Mouse (Mus musculus) brain, embryonic 14.5 days (tissue): ENCODE measurements at regions not wholly inside any gene's neighbourhood (a gene's known extent, or its start where the extent isn't known, plus 50 kb on each side); places are given as distances from the start of the nearest gene placed in this dataset.

Experiments used
- DNase-seq: peaks from one replicate; pipeline ENCODE4 v3.0.0-alpha.2; 2011; ENCODE audit warnings: low read depth
- CTCF ChIP-seq: fragments of 200-500 bp; IDR thresholded peaks from 2 replicates; pipeline ENCODE4 v1.5.1; 2012; ENCODE audit warnings: inconsistent platforms, mild to moderate bottlenecking, moderate library complexity, borderline replicate concordance; ENCODE audit not compliant: insufficient read depth, insufficient read length; ENCODE audit errors: extremely low read depth
- POLR2A ChIP-seq: fragments of 200-500 bp; IDR thresholded peaks from 2 replicates; pipeline ENCODE4 v1.6.1; 2012; ENCODE audit warnings: mild to moderate bottlenecking, inconsistent platforms, borderline replicate concordance; ENCODE audit not compliant: poor library complexity, insufficient read depth, insufficient read length, severe bottlenecking; ENCODE audit errors: extremely low read depth

DNA sequence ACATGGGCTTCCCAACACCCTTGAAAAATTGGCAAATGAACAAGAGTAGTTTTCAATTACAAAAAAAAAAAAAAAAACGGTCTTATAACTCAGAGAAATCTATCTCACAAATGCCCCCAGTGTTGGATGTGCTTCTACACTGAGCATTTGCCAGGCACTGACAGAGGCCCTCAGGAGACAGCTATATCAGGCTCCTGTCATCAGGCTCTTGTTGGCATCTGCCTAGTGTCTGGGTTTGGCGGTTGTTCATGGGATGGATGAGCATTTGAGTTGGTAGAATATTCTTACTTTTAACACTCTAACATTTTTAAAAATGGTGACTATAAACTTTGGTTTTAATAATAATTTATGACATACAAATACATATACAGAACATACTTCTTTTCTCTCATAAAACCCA, 1555.4 kb upstream of the Map3k7 start:
- TF ChIP-seq CTCF (no peak), POLR2A (no peak)
- DNase-seq = no peak

DNA sequence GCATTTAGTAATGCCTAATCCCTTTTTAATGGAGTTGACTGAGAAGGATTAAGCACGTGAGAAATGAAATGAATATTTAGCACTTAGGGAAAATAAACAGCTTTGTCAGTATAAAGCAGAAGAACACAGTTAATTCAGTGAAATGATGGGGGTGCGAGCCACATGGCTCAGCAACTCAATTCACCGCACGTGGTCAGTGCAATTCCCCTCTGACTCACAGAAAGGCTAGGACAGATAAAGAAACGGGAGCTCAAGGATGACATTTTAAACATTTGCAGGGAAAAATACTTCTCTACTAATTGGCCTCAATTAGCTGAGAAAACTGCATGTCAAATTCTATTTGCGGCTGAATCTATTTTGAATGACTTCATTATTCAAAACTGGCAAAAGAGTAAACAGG, 1516.3 kb upstream of the Map3k7 start:
- no peak for TF ChIP-seq CTCF
- TF ChIP-seq POLR2A = no peak
- DNase-seq = peak; percentile 67

DNA sequence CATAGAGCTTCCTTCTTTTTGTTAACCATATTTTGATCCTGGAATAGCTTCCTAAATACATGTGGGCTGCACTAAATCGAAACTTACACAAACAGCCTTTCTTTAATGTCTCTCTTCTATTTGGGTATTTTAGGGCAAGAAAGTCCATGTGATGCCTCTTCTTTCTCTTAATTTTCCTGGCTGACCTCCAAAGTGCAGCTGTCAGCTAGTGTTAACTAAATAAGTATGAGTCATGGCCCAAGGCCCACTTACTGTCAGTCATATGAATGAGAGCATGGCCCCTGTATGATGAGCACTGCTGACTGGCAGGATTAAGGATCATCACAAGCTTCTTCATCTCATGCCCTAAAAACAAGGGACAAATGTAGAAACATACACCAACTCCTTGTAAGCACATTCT, 1513.5 kb upstream of the Map3k7 start:
- no peak for TF ChIP-seq POLR2A
- peak; percentile 66 for DNase-seq

DNA sequence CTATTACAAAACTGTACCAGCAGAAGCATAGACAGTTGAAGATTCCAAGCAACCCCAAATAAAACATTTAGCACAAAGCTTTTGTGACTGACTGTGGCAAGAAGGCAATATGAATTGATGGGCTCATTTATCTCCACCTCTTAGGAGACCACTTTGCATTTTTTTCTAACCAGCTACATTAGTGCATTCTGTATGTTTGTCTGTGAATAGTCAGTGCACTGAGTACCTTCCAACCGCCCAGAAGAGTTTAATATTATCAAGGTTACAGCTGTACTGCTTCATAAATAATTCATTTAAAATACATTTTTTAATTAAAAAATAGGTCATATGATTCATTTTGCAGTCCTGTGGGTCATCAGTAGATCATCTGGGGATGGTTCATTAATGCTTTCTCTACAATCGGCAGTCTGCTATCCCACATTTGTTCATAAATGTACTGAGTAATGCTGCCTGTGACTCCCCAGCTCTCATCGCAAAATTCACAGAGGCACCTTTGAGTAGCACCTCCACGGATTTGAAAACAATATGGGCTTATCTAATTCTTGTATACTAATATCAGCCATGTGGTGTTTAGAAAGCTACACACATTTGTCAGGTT, 1496.5 kb upstream of the Map3k7 start:
- TF ChIP-seq POLR2A = no peak
- no peak for TF ChIP-seq CTCF
- DNase-seq = peak; percentile 37

DNA sequence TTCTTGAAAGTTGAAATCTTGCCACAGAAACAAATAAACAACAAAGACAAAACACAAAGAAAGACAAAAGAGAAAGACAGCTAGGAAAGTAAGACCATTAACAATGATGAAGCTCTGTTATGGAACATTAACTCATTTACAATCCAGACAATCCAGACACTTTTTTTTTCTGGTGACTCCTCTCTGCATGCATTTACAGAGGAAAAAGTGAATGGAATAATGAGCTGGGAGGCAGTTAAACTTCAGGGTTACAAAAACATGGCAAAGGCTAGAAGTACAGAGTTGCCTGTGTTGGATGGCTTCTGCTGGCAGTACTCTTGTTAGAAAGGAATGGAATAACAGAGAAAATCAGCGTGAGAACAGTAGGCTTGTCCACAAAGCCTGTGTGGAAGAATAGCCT, 1487.3 kb upstream of the Map3k7 start:
- TF ChIP-seq POLR2A (no peak), CTCF (no peak)
- peak; percentile 15 for DNase-seq

DNA sequence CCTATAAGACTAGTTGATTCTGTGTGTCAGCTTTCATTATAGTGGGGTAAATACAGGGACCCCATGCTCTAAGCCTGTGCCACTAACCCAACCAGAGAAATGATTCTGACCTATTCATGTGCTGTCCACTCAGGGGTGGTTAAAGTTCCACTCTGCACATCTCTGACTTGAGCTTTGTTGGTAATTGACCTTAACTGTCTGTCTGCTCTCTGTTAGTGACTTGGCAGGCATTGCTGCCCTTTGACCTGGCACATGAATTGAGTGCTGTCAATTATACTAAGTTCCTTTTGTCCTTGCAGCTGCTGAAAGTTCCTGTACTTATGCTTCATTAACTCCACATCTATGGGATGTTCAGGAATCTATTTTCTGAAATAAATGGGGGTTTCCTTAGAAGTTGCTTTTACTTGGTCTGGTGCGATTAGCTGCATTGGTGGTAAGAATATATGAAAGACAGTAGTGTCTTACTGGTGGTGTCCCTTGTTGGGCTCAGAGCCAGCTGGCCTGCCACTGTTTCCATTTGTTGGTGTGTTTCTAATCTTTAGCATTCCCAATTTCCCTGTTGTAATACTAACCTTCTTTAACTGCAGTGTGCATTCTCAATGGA, 1463.7 kb upstream of the Map3k7 start:
- no peak for TF ChIP-seq CTCF
- TF ChIP-seq POLR2A = no peak
- DNase-seq = peak; percentile 37
